Mouse (Mus musculus) B cell, adult 2 months (primary cell): ENCODE measurements at regions not wholly inside any gene's neighbourhood (a gene's known extent, or its start where the extent isn't known, plus 50 kb on each side); places are given as distances from the start of the nearest gene placed in this dataset.
"Not testable (repeated sequence)": the region's sequence is repeated elsewhere in the genome, so short reads cannot be mapped to it uniquely, and the experiment has no call there.

Experiments
- DNase-seq, 2 experiments: peaks; one replicate each; pipeline ENCODE4 v3.0.0; 2022

DNA sequence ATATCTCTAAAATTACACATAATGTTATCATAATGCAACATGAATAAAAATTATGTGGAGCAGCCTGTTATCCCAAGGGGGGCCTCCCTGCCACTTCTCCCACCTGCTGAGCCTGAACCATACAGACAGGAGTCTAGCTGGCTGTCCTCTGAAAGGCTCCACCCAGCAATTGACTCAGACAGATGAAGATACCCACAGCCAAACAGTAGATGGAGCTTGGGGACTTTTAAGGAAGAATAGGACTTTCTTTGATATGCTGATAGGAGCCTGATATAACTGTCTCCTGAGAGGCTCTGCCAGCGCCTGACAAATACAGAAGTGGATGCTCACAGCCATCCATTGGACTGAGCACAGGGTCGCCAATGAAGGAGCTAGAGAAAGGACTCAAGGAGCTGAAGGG is 468.4 kb downstream of the Dad1 start:
- not testable (repeated sequence) for DNase-seq

DNA sequence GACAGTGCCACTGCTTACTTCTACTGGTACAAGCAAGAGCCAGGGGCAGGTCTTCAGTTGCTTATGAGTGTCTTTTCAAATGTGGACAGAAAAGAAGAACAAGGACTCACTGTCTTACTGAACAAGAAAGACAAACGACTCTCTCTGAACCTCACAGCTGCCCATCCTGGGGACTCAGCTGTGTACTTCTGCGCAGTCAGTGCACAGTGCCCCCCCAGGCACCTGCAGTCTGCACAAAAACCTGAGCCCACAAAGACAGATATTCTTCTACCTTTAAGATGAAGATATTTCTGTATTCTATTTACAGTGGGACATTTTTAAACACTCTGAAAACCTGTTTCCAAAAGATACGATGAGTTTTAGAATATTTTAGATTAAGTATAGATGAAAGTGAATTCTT is 476.5 kb downstream of the Dad1 start:
- DNase-seq = no peak

DNA sequence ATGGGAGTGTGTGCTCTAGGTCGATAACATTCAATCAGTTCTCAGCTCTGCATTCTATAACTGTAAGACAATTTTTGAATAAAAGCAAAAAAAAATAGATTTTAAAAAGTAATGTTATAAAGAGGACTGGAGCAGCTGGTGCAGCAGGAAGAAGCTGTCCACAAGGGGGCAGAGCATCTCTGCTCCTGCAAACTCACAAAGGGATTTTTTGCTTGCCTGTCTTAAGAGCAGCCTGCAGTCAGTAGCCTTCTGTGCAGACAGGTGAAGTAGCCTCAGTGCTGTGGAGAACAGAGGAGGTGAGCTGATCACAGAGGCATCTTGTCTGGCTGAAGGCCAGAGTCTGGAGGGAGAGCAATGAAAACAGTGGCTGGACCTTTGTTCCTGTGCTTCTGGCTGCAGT is 477.2 kb downstream of the Dad1 start:
- DNase-seq = peak; percentile 35

DNA sequence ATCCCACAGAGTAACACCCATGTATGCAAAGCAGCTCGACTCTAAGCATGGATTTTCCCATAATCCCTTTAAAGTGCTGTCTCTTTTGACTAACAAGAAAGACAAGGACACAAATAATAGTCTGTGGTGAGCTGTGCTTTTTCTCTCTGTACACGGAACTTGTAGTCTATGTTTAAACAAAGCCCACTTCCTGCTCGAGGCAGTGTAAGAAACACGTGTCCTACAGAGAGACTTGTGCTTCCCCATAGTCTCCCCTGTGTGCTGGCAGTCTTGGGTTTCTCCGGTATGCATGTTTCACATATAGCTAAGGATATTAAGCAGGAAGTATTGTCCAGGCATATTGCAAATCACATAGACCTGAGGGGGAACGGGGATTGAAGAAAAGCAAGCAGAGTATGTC is 487.4 kb downstream of the Dad1 start:
- not testable (repeated sequence) for DNase-seq

DNA sequence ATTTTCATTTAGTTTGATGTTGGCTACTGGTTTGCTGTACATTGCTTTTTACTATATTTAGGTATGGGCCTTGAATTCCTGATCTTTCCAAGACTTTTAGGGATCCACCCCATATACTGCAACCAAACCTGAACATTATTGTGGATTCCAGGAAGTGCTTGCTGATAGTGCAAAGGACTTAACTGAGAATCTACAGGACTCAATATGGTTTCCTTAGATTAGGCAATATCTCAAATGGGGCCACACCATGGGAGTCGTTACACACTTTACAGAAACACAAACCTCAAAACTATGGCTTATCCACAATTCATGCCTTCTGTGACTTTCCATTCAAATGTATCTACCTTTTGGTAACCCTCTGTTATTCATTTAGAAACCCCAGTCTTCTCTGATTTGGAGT is 488.0 kb downstream of the Dad1 start:
- DNase-seq = not testable (repeated sequence)

DNA sequence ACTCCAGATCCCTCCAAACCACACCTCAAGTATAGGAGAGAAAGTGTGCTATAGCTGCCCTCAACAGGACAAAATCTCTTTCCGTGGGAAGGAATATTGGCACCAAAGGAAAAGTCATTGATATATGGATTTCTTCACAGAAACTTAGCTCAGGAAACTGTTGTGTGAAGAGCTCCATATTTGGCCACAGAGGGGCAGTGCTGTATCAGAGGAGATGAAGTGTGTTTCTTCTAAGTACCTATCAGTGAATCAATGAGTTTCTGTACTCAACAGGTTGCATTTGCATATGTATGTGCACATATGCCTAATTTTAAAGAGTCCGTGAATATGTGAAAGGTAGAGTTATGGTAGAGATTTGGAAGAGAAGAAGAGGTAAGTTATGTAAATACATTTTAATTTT is 493.3 kb downstream of the Dad1 start:
- not testable (repeated sequence) for DNase-seq

DNA sequence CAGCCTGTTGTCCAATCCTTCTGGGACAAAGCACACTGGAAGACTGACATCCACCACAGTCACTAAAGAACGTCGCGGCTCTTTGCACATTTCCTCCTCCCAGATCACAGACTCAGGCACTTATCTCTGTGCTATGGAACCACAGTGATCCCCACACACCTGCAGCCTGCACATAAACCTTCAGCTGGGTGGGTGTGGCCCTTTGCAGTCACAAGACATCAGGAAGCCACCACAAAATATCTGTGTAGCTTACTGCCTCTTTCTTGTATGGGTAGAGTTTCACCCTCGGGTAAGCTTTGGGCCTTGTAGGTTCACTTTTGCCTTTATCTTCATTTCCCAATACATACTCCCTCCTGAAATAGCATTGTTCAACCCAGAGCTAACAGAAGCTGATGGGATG is 496.1 kb downstream of the Dad1 start:
- not testable (repeated sequence) for DNase-seq

DNA sequence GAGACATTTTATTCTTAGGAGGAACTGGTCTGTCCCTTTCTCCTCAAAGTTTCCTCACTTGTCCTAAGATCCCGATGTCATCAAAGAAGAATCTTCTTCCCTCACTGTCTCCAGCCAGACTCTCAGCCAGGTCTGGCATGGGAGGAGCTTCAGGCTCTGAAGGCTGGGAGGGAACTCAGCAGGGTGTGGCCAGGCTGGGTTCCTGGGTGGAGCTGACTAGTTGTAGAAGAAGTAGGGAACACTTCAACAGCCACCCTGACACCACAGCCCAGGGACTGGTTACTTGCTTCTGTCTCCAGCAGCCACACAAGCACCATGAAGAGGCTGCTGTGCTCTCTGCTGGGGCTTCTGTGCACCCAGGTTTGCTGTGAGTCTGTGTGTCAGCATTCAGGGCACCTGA is 496.8 kb downstream of the Dad1 start:
- DNase-seq = not testable (repeated sequence)

DNA sequence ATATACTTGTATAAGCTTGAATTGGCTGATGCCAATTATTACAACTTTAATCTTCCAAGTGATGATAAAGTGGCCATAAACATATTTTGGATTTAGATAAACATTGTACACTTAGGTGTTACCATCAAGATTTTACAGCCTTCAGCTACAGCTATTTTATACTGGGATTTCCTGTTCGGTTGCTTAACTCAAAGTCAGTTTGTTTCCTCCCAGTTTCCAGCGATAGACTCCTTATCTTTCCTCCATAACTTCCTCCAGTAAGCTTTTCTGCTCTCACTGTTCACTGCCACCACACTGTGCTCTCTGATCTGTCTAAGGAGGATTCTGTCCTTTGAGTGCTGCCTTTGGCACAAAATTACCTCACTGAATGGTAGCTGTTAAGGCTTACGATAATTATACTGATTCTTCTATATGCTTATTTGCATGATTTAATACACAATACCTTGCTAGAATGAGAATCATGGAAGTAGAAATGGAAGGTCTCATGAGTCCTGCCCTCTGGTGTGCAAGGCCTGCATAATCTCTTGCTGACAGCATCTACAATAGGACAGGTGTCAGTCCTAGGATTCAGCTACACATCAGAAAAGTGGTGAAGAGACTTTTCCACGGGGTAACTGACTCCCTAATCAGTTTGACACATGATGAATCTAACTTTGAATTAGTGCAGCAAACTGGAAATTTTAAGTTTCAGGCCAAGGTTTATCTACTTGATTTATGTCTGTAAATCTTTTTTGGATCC is 503.0 kb downstream of the Dad1 start:
- DNase-seq = no peak

DNA sequence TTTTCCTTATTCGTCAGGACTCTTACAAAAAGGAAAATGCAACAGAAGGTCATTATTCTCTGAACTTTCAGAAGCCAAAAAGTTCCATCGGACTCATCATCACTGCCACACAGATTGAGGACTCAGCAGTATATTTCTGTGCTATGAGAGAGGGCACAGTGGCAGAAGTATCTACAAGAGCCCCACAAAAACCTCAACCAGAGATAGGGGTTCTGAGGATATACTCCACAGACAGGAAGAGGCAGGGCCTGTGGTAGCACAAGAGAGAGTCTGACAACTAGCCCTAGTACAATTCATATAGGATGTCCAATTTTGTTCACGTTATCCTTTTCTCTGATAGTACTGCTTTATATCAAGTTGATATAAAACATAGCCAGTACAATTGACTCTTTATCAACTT is 510.4 kb downstream of the Dad1 start:
- not testable (repeated sequence) for DNase-seq

DNA sequence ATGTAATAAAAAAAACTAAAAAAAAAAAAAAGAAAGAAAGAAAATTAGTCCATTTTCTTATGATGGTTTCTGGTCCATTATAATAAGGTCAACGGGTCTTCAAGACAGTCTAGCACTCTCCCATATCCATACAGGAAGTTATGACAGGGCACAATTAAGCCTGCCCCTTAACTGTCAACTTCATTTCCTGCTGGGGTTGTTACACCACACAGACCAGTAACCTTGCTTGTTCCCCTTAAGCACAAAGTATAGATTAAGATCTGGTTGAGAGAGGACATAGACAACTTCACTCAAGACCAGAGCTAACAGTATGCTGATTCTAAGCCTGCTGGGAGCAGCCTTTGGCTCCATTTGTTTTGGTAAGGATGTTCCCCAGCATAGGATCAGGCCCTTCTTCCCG is 511.0 kb downstream of the Dad1 start:
- not testable (repeated sequence) for DNase-seq

DNA sequence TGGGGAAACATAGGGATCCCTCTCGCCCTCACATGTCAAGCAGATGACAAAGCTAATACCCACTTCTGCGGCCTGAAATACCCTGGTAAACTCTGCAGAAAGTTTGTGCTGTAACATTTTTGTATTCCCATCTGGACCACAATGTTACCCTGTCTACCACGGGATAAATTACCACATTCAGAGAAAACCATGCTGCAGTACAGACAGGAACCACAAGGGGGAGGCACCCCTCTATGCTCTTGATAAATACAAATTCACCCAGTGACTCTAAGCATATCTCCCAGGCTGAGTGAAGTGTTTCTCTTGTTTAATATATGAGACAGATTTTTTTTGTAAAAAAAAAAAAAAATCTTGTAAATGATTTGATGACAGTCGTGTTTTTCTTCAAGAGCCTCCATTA is 512.7 kb downstream of the Dad1 start:
- peak; percentile 56 to 68 for DNase-seq

DNA sequence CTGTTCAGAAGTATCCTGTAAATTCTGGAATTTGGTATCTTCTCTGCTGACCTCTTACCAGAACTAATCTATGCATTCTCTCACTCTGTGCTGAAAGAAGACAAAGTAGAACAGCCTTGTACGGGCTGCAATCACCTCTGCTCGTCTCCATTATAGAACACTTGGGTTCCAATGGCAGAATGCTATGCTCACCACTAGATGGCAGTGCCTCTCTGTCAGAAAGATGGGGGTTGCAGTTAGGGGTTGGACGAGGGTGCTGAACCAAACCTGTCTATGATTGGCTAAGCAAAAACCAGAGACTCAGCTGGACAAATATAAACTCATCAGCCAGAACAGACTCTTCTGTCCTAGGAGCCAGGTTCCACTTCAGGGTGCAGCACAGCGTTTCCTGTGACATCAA is 515.9 kb downstream of the Dad1 start:
- DNase-seq = peak; percentile 1 to 3

DNA sequence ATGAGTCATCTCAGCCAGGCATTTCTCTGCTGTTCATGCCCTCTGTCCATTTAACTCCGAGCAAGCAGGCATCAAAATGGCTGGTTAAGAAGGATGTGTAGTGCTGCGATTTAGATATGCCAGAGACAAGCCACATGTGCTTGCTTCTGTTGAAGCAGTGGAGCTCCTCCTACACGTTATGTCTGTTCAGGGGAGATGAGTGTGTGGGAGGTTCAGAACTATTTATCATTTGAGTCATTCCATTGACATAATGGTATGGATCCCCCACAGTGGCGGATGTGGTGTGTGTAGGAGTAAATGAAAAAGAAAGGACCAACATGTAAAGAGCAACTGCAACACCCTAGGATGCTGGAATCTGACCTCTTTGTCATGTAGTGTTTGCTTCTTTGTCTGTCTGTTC is 517.6 kb downstream of the Dad1 start:
- not testable (repeated sequence) for DNase-seq

DNA sequence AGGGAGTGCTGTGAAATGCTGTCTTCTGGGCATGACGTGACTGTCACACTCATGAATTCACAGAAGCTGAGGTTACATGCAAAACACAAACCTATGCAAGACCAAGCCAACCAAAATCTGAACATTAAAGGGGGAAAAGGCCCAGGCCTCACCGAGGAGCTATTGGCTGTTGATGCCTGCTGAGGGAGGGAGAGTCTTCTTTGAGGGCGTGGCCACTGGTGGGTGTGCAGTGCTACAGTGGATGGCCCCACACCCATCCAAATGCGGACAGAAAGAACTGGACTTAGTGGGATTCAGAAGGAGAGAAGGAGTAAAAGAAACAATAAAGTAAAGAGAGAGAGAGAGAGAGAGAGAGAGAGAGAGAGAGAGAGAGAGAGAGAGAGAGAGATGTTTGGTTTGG is 522.3 kb downstream of the Dad1 start:
- not testable (repeated sequence) for DNase-seq

DNA sequence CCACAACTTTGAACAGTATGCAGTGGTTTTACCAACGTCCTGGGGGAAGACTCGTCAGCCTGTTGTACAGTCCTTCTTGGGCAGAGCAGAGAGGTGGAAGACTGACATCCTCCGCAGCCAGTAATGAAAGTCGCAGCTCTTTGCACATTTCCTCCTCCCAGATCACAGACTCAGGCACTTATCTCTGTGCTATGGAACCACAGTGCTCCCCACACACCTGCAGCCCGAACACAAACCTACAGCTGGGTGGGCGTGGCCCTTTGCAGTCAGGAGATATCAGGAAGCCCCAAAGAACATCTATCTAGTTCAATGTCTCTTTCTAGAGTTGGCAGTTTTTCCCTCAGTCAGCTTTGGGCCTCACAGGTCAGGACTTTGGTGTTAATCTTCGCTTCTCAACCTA is 524.0 kb downstream of the Dad1 start:
- DNase-seq = not testable (repeated sequence)

DNA sequence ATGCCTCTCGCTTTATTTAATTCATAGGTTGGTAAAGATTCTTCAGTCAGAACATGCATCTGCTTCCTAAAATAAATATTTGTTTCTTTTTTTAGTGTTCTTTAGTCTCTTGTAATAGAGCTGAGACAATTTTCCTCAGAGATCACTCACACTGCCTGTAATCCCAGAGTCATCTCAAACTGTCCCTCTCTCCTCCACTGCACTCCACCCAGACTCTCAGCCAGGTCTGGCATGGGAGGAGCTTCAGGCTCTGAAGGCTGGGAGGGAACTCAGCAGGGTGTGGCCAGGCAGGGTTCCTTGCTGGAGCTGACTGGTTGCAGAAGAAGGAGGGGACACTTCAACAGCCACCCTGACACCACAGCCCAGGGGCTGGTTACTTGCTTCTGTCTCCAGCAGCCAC is 524.8 kb downstream of the Dad1 start:
- not testable (repeated sequence) for DNase-seq

DNA sequence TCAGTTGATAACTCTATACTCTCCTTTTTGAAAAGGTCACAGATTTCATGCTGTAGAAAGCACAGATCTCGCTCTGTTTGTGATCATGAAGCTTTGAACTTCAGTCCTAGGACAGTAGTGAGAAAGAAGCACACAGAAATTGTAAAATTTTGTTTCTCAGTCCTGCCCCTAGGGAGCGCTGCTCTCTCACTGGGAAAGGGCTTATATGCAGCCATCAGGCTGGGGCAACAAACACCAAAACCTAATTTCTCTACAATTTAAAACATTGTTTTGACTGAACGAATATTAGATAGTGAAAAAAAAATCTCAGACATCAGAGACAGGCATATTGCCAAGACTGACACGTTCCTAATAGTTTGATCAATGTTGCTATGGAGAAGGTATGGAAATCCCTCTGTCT is 527.0 kb downstream of the Dad1 start:
- DNase-seq = not testable (repeated sequence)

DNA sequence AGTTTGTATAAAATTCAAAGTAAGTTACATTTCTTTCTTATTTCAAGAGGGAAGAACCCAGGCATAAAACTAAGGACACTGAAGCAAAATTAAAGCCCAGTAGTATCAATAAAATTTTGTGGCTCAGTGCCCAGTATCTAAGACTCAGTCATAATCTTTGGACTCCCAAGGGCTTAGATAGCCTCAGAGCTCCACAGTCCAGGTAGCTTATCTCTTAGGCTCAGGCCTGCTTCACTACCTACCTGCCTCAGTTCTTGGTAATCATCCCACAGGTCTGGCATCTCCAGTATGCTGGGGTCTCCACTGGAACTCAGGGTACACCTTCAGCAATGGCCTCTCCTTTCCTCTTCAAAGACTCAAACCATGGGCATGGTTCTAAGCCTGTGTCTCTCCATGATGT is 530.3 kb downstream of the Dad1 start:
- not testable (repeated sequence) for DNase-seq

DNA sequence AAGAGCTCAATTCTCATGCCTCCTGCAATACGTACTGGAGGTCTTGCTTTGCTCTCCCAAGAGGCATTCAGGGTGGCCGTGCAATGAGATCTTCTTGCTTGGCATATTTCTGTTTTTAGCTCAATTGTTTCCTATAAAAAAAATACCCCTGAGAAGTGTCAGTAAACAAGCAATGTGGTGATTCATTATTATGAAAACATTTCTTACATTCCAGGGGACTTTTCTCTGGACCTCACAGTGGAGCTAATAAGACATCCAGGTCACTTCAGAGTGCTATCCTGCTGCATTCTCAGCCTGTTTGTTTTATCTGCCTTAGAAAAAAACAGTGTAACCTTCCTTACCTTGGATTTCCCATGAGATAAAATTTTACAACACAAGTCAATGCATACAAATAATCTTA is 532.0 kb downstream of the Dad1 start:
- not testable (repeated sequence) for DNase-seq

DNA sequence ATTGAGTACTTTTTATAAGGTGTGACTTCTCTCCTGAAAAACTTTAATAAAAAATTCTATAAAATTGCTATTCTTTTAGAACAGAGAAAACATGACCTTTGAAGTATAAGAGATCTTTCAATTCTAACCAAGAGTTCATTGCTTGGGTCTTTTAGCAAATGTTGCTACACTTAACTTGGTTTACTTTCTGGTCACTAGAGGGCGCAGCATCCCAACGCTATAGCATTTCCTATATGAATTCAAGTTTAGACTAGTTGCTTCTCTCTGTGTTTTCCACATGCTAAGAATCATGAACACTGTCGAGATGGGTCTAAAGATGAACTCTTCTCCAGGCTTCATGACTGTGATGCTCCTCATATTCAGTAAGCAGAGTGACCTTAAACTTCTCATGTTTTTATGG is 544.3 kb downstream of the Dad1 start:
- DNase-seq = not testable (repeated sequence)

DNA sequence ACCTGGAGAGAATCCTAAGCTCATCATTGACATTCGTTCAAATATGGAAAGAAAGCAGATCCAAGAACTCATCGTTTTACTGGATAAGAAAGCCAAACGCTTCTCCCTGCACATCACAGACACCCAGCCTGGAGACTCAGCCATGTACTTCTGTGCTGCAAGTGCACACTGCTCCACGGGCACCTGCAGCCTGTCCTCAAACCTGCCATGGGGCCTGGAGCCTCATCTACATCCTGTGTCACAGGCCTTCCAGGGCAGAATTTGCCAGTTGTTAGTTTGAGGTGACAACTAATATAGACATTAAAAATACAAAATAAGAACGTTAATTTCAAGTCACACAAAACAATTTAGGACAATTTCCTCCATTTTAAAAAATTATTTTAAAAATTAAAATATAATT is 549.6 kb downstream of the Dad1 start:
- not testable (repeated sequence) for DNase-seq

DNA sequence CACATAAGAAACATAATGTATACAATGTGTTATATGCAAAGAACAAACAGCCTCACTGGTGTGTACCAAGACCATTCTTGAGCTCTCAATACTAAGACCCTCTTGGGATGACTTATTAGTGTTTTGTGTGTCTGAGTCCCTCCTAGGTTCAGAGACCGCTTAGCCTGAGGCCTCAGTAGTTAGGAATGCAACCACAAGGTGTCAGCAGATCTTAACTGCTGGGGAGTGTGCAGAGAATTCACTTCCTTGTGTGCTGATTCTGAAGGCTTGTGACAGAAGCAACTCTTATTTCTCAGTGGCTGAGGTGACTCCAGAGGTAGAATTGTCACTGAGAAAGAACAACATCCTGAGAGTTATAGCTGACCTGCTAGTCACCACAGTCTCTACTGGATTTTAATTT is 550.3 kb downstream of the Dad1 start:
- DNase-seq = not testable (repeated sequence)

DNA sequence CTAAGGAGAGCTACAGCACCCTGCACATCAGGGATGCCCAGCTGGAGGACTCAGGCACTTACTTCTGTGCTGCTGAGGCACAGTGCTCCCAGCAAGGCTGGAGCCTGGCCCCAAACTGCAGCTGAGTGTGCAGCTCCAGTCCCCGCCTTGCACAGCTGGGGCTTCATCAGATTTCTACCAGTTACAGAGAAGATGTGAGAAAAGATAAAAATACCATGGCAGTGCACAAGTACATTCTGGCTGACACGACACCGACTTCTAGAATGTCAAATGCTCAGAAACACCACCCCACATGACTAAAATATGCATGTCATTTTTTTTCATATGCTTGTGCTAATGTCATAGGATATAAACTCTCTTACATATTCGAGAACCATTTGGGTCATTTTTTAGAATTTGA is 569.8 kb downstream of the Dad1 start:
- not testable (repeated sequence) for DNase-seq

DNA sequence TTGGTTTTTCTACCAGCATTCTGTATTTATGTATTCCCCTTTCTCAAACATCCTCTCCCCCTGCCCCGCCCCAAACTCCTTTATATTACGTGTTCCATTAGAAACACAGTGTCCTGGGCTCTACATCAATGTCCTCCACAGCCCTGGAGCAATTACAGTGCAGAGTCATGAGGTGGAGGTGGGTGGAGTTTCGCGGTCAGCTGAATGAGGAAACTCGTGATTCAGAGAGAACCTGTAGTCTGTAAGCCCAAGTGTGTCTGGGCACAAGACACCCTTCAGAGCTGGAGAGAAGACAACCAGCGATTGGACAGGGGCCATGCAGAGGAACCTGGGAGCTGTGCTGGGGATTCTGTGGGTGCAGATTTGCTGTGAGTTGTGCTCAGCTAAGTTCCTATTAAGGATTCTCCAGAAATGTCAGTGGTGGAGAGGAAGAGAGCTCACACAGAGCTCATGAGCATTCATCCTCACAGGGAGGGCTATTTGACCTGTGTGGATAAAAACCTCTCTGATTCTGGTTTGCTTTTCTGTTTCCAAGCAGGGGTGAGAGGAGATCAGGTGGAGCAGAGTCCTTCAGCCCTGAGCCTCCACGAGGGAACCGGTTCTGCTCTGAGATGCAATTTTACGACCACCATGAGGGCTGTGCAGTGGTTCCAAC is 570.4 kb downstream of the Dad1 start:
- DNase-seq = not testable (repeated sequence)
